8 mouse cellular contexts compared by ENCODE assay signal in genomic region chr1:133353371-133353809, GRCm38 (mm10). TPM values are rescaled to one million over a fixed set of nuclear protein-coding genes. Genes with fewer than 3 reads are reported as not detected.
A peak's percentile ranks its signal among the peaks of the same experiment; 100 is the strongest.
DNase-seq lines count a peak whose midpoint lies in the region; ATAC-seq and TF ChIP-seq lines count a peak whose summit lies in the region.

No protein-coding gene starts in this region.

- no peak overlapping the region for H3K9ac ChIP-seq in hindbrain, embryonic 14.5 days
- H3K9ac ChIP-seq in midbrain, postnatal 0 days (replicated peaks; ENCODE audit: low read length, poor library complexity, severe bottlenecking): no peak overlapping the region

- no peak overlapping the region for H3K4me3 ChIP-seq in hindbrain, embryonic 14.5 days (replicated peaks; ENCODE audit: low read length)
- H3K4me3 ChIP-seq in midbrain, postnatal 0 days (ENCODE audit: low read depth, low read length): no peak overlapping the region

- H3K9me3 ChIP-seq in hindbrain, embryonic 14.5 days (ENCODE audit: control insufficient read depth, low read length): no peaks in the 10 kb centered on the region
- no peaks in the 10 kb centered on the region for H3K9me3 ChIP-seq in midbrain, postnatal 0 days (ENCODE audit: low read length)

- peak; percentile 99 for TF ChIP-seq CTCF in brain, embryonic 14.5 days (IDR thresholded peaks at IDR 0.05; ENCODE audit: borderline replicate concordance, extremely low read depth, insufficient read depth, insufficient read length)
- peak; percentile 99 for TF ChIP-seq CTCF in midbrain, postnatal 0 days (IDR thresholded peaks at IDR 0.05)

- H3K27ac ChIP-seq in hindbrain, embryonic 14.5 days: no peak overlapping the region
- H3K27ac ChIP-seq in midbrain, postnatal 0 days (ENCODE audit: low read depth, low read length): no peak overlapping the region

- peak; percentile 47 for ATAC-seq in hindbrain, embryonic 14.5 days (ENCODE audit: low FRiP score)
- peak; percentile 44; the same call in 1 of the 2 replicates for ATAC-seq in midbrain, postnatal 0 days (ENCODE audit: low FRiP score)

- no peak overlapping the region for H3K4me2 ChIP-seq in hindbrain, embryonic 14.5 days (replicated peaks)
- H3K4me2 ChIP-seq in midbrain, postnatal 0 days (ENCODE audit: low read depth, low read length, poor library complexity, severe bottlenecking): no peak overlapping the region

- DNase-seq in heart, adult 8-10 months (ENCODE audit: low spot score): peak; percentile 67
- no peak for DNase-seq in heart, adult 11 months
- peak; percentile 91 for DNase-seq in brain, embryonic 14.5 days (ENCODE audit: low read depth)
- peak; percentile 41 for DNase-seq in fibroblast of lung, adult 2 months (ENCODE audit: low read depth)
- DNase-seq in hindbrain, embryonic 14.5 days (ENCODE audit: low spot score): peak; percentile 81
- peak; percentile 59 to 90 for DNase-seq in left cerebral cortex, adult 8-10 months (ENCODE audit: low spot score in 2 of 2)
- DNase-seq in midbrain, postnatal 0 days (ENCODE audit: low spot score): peak; percentile 88
- peak; percentile 74 for DNase-seq in spleen, postnatal 36 days (ENCODE audit: low spot score in 2 of 2)

- TF ChIP-seq POLR2A in brain, embryonic 14.5 days (IDR thresholded peaks at IDR 0.05; ENCODE audit: borderline replicate concordance, extremely low read depth, insufficient read depth, insufficient read length, poor library complexity, severe bottlenecking): no peak

- H3K4me1 ChIP-seq in hindbrain, embryonic 14.5 days (replicated peaks; ENCODE audit: control insufficient read depth, insufficient read depth, low read length): no peaks in the 10 kb centered on the region
- H3K4me1 ChIP-seq in midbrain, postnatal 0 days (ENCODE audit: insufficient read depth, low read length): no peaks in the 10 kb centered on the region

- no peaks in the 10 kb centered on the region for H3K27me3 ChIP-seq in hindbrain, embryonic 14.5 days (ENCODE audit: control insufficient read depth, insufficient read depth, low read length)
- no peaks in the 10 kb centered on the region for H3K27me3 ChIP-seq in midbrain, postnatal 0 days (ENCODE audit: insufficient read depth, low read length)

- no peaks in the 10 kb centered on the region for H3K36me3 ChIP-seq in hindbrain, embryonic 14.5 days (replicated peaks; ENCODE audit: control insufficient read depth, insufficient read depth)
- H3K36me3 ChIP-seq in midbrain, postnatal 0 days (ENCODE audit: insufficient read depth, low read length): no peaks in the 10 kb centered on the region

- WGBS in hindbrain, embryonic 14.5 days: 44% methylated on average over 12 of the region's 12 CpGs
- 42% methylated on average over 12 of the region's 12 CpGs for WGBS in midbrain, postnatal 0 days

RNA-seq across cellular contexts. Expression of gene Ren1, which starts 3.1 kb away (rescaled TPM):
- under 1 TPM in 1 of 4 experiments, not detected in 3; 0.19 TPM for total RNA-seq in heart, adult 8-10 months (2022)
- polyA plus RNA-seq in brain, embryonic 14.5 days (2012; rRNA removed): 1.7 and 4.5 TPM in 2 replicates
- polyA plus RNA-seq in hindbrain, embryonic 14.5 days (2014; fragmentation: Nextera tagmentation; extraction: Ambion mirVana): 7.3 and 11.1 TPM in 2 replicates
- not detected for total RNA-seq in left cerebral cortex, adult 8-10 months (2022)
- 0.14 TPM in 1 of 2 replicates, not detected in the other for total RNA-seq in midbrain, postnatal 0 days (2014; rRNA removed)
- polyA plus RNA-seq in midbrain, postnatal 0 days (2015; fragmentation: Nextera tagmentation; extraction: Ambion mirVana): 0.23 TPM in 1 of 2 replicates, not detected in the other

RNA-seq across cellular contexts. Expression of gene Etnk2, which starts 10.0 kb away (rescaled TPM):
- under 1 TPM; 0.16 to 0.69 (median 0.33) TPM for total RNA-seq in heart, adult 8-10 months (2022)
- polyA plus RNA-seq in brain, embryonic 14.5 days (2012; rRNA removed): 9.6 and 12.1 TPM in 2 replicates
- polyA plus RNA-seq in hindbrain, embryonic 14.5 days (2014; fragmentation: Nextera tagmentation; extraction: Ambion mirVana): 20.3 TPM in 2 replicates
- 1 to 10 TPM; 7.1 to 9.9 (median 7.9) TPM for total RNA-seq in left cerebral cortex, adult 8-10 months (2022)
- total RNA-seq in midbrain, postnatal 0 days (2014; rRNA removed): 49.8 and 52.0 TPM in 2 replicates
- polyA plus RNA-seq in midbrain, postnatal 0 days (2015; fragmentation: Nextera tagmentation; extraction: Ambion mirVana): 34.5 and 37.2 TPM in 2 replicates

RNA-seq across cellular contexts. Expression of gene Kiss1, which starts 31.7 kb away (rescaled TPM):
- not detected for total RNA-seq in heart, adult 8-10 months (2022)
- not detected in 2 replicates for polyA plus RNA-seq in brain, embryonic 14.5 days (2012; rRNA removed)
- polyA plus RNA-seq in hindbrain, embryonic 14.5 days (2014; fragmentation: Nextera tagmentation; extraction: Ambion mirVana): not detected in 2 replicates
- total RNA-seq in left cerebral cortex, adult 8-10 months (2022): not detected
- total RNA-seq in midbrain, postnatal 0 days (2014; rRNA removed): not detected in 2 replicates
- polyA plus RNA-seq in midbrain, postnatal 0 days (2015; fragmentation: Nextera tagmentation; extraction: Ambion mirVana): 0.47 and 2.6 TPM in 2 replicates

RNA-seq across cellular contexts. Expression of gene Golt1a, which starts 43.8 kb away (rescaled TPM):
- not detected for total RNA-seq in heart, adult 8-10 months (2022)
- 0.04 TPM in 1 of 2 replicates, not detected in the other for polyA plus RNA-seq in brain, embryonic 14.5 days (2012; rRNA removed)
- not detected in 2 replicates for polyA plus RNA-seq in hindbrain, embryonic 14.5 days (2014; fragmentation: Nextera tagmentation; extraction: Ambion mirVana)
- 1 to 10 TPM in 3 of 4 experiments, under 1 TPM in 1; 0.28 to 4.8 (median 2.4) TPM for total RNA-seq in left cerebral cortex, adult 8-10 months (2022)
- not detected in 2 replicates for total RNA-seq in midbrain, postnatal 0 days (2014; rRNA removed)
- polyA plus RNA-seq in midbrain, postnatal 0 days (2015; fragmentation: Nextera tagmentation; extraction: Ambion mirVana): not detected in 2 replicates

Comparison
In these comparisons a context has a peak if more than half of its experiments do, and no peak if none do; other contexts are left out.
1. RNA of gene Etnk2, which starts 10.0 kb away (total RNA-seq): 49.8 to 52.0 TPM in midbrain, postnatal 0 days and 7.1 to 9.9 TPM in left cerebral cortex, adult 8-10 months; 0.16 to 0.69 TPM in heart, adult 8-10 months; every median in the first group is over 4 times any median in the second.